Mouse (Mus musculus) spleen, adult 18-20 months (tissue): Measurements from ENCODE around the gene Gsx2.

Experiments used
- DNase-seq, 2 experiments: peaks; one replicate each; pipeline ENCODE4 v3.0.0; 2022; ENCODE audit warnings: mixed read lengths in 2 of 2

Gsx2 gene

GRCm38 (mm10) chr5:75075383-75075941 lies at the start of gene Gsx2:
Gene Gsx2, plus strand, starts transcription at chr5:75075601.
- DNase-seq, result no peak

- no peak for DNase-seq
Measured at GRCm38 (mm10) chr5:75035475-75035874, 39.9 kb upstream of the Gsx2 start.

DNA sequence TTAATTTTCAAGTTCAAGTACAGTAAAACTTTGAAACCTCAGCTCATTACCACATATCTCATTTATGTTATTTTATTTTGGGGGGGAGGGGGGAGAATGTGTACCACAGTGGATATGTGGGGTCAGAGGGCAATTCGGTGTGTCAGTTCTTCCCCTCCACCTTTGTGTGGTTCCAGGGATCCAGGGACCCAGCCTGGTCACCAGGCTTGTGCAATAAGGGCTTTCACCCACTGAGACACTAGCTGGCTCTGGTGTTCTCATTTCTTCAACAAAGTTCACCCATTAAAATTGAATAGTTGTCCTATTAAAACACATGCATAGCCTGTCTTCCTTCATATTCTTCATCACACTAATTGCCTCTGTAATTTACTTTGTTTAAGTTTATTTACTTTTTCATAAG lies 36.1 kb upstream of the Gsx2 start:
- no peak for DNase-seq

GRCm38 (mm10) chr5:75043011-75043445 lies 32.4 kb upstream of the Gsx2 start:
- DNase-seq, result no peak

GRCm38 (mm10) chr5:75043621-75044301 lies 31.6 kb upstream of the Gsx2 start:
- DNase-seq, result no peak

GRCm38 (mm10) chr5:75044310-75044904 lies 31.0 kb upstream of the Gsx2 start, which contains the start of gene Chic2:
Gene Chic2, minus strand, starts transcription at chr5:75044774.
- DNase-seq, result peak; percentile 72 to 82

DNA sequence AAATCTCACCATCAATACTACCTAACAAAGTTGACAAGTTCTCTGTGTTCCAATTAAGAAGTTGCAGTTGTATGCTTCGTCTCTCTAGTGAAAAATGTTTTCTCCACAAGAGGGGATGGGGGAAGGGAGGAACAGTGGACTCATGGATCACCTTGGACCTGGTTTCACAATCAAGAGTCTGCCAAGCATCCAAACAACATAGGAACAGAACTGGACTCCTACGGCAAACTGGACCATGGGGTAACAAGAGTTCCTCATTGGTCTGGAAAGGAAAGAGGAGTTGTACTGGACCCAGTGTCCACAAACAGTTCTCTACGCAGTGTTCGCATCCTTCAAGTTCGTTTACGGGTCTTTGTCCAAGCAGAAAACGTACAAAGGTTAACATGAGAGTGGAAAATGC lies 30.0 kb upstream of the Gsx2 start:
- no peak for DNase-seq

DNA sequence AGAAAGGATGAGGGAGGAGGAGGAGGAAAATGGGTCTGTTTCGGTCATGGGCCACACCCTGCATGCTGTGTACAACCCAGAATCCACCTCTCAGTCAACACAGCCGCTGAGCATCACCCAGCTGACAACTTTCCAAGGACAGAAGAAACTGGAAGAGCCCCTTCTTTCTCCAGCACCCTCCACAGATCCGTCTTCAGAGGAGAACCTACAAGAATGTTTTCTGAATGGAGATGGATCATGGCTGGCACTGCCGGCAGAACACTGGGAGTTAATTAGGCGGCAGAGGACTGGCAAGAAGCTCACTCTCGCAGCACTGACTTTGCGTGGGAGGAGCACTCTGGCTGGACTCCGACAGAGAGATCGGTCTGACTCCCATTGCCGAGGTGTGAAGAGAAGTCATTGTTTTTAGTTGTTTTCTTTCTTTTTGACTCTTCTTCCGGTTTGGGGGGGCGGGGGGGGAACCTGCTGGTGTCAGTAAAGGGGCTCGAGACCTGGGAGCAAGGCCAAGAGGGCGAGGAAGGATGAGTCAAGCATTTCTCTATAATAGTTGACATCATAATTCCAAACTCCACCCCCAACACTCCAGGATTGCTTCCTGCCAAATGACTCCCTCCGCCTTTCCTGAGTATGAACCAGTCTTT lies 28.6 kb upstream of the Gsx2 start:
- DNase-seq, result no peak

GRCm38 (mm10) chr5:75051109-75051508 lies 24.3 kb upstream of the Gsx2 start:
- DNase-seq, result no peak

DNA sequence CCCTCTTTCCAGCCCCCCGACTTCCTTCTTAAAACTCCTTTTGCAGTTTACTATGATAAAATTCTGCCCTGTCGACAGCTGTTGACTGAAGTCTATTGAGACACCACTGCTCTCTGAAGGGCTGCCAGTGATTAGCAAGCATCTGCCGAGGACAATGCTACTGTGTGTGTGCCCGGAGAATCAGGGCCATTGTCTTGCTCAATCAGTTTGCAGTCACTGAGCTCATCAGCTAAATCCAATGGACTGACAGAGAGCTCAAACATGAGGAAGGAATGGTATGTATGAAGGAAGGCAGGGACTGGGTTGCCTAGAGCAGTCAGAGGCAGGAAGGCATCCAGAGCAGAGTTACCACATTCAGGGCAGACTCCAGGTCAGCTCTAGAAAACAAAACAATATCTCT lies 12.2 kb upstream of the Gsx2 start:
- no peak for DNase-seq

GRCm38 (mm10) chr5:75066715-75067114 lies 8.7 kb upstream of the Gsx2 start:
- DNase-seq, result no peak

- DNase-seq, result peak; percentile 83 to 86
Measured at GRCm38 (mm10) chr5:75067125-75067756, 8.2 kb upstream of the Gsx2 start.

DNA sequence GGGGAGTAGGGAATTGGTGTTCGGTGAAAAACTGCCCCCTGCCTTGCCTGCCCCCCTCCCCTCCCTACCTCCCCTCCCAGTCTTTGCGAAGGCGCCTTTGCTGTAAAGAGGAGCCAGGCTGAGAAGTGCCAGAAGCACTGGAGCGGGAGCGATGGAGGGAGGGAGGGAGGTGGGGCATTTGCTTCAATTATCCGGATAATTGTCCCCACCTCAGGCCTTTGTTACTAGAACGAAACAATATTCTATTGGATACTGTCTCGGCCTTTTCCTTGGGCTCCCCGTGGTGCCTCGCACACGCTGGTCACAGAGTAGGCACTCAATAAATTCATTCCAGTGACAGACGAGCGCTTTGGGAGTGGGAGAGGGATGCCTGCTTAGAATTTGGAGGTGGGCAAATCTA lies 5.3 kb upstream of the Gsx2 start:
- no peak for DNase-seq

- no peak for DNase-seq
Measured at GRCm38 (mm10) chr5:75070656-75071375, 4.6 kb upstream of the Gsx2 start.

DNA sequence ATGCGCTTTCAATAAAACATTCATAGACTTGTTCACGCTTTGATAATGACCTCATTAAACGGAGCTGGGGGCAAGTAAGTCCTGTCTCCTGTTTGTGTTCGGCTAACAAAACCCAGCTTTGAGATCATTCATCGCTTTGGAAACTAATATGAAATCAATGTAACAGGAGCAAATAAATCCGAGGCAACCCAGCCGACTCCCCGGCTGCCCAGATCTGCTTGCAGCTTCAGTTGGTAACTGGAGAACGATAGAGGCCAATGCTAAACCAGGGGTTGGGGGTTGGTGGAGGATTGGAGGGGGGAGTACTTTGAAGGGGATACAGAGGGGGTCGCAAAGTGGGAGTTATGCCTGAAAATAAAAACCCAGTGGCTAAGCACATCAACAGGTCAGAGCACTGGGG lies 3.5 kb upstream of the Gsx2 start:
- no peak for DNase-seq

- no peak for DNase-seq
Measured at GRCm38 (mm10) chr5:75072532-75072931, 2.9 kb upstream of the Gsx2 start.

DNA sequence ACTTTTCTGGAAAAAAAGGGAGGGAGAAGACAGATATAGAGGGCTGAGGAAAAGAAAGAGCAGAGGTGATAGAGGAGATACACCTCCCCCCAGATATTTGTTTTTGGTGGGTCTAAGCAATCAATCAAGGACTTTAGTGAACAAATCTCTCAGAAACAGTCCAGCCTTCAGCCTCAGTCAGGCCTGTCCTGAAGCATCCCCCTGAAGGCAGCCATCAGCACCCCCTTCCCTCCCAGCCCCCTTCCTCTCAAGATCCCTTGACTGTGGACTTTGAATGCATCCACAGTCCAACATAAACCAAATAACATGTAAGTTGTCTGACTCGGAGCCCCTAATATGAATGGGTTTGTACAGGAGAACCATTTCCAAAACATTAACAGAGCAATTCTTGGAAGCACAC lies 2.2 kb upstream of the Gsx2 start:
- DNase-seq, result no peak

DNA sequence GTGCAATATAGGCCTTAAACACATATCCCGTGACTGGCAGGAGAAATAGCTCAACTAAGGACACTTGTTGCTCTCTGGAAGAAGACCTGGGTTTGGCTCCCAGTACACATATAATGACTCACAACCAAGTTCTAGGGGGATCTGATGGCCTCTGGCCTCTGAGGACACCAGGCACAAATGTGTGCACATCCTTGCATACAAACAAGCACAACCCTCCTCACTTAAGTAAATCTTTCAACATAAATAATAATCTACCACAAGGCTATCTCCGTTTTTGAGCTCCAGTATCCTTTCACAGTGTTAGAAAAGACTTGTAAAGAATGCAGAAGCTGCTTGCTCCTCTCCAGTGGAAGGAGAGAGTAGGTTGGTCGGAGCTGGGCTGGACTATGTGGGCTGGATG lies 1.7 kb upstream of the Gsx2 start:
- DNase-seq, result no peak

- no peak for DNase-seq
Measured at GRCm38 (mm10) chr5:75074132-75074531, 1.3 kb upstream of the Gsx2 start.

- DNase-seq, result no peak
Measured at GRCm38 (mm10) chr5:75074537-75075382, 641 bp upstream of the Gsx2 start.

DNA sequence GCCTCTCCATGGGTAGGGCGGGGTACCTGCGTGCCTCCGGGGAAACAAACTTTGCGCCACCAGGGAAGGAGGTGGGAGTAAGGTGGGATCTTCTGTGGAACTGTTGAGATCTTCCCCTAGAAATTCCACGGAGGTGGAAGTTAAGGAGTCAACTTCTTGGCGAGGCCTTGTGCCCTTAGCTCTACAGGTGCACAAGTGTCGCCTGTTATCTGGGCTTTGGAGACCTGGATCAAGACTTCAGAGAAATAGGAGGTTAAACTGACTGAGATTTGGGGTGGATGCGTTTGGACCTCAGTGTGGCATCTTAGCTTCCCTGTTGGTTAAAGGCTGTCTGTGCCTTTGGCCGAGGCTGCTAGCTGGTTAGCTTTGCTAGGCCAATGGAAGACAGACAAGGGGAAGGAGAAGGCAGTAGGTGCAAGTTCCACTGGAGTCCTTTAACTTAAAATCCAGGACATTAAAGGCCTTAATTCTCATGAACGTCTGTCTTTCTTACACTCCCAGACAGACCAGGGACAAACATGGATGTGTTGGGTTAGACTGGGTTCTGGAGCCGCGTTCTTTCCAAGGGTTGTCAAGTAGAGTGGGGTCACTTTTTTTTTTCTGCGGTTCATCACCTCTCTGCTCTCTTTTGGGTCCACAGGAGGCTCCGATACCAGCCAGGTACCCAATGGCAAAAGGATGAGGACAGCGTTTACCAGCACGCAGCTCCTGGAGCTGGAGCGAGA lies 1.1 kb downstream of the Gsx2 start:
- DNase-seq, result no peak
